Mouse (Mus musculus) testis, adult 2 months (tissue): ENCODE results near the gene Prmt7.

Source experiments
- CTCF ChIP-seq: fragments of 200-500 bp; IDR thresholded peaks from 2 replicates; pipeline ENCODE4 v1.5.1; 2012; ENCODE audit warnings: low read depth, mild to moderate bottlenecking, inconsistent platforms, low read length, moderate library complexity; ENCODE audit not compliant: control insufficient read depth, insufficient read depth, insufficient replicate concordance
- POLR2A ChIP-seq: fragments of 200-500 bp; IDR thresholded peaks from 2 replicates; pipeline ENCODE4 v1.6.1; 2012; ENCODE audit warnings: low read depth, mild to moderate bottlenecking, inconsistent platforms, low read length, moderate library complexity; ENCODE audit not compliant: control insufficient read depth

DNA sequence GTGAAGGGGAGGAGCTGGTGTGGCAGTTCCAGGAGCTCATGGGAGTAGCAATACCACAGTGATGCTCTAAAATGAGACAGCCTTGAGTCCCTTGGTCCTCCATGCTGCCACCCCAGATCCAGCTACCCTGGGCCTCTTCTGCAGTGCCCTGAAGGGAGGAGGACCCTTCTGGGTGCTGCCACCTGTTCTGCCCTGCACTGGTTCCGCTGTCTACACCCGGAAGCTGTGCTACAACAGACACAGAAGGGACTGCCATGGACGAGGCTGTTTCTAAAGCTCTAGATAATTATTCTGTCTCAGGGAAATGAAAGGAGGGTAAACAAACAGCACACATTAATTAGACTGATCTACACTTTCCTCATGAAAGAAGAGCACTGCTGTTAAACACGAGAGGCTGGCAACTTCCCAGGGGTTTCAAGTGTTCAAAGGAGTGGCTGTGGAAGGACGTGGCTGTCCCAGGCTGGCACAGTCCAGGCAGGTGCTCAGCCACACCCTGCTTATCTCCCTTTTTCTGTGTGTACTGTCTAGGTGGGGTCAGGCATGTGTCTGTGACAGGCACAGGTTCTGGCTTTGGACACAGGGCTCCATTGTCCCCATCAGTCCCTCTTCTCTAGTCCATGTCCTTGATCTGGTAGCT, 58.1 kb downstream of the Prmt7 start:
- TF ChIP-seq POLR2A, result no peak
- TF ChIP-seq CTCF, result no peak
